Mouse (Mus musculus): ENCODE results near the gene Olfr63.
"Not testable (repeated sequence)": the region's sequence is repeated elsewhere in the genome, so short reads cannot be mapped to it uniquely, and the experiment has no call there.

GRCm38 (mm10) chr17:33289876-33290149 lies 25.3 kb downstream of the Olfr63 start:
- TF ChIP-seq CTCF, EP300 (IDR thresholded peaks at IDR 0.05; ENCODE audit: low read depth): not testable (repeated sequence)
